Mouse (Mus musculus) small intestine, adult 2 months (tissue): Measurements from ENCODE around the gene Ilkap. TPM values are rescaled to one million over a fixed set of nuclear protein-coding genes. Genes with fewer than 3 reads are reported as not detected.

Experiments
- H3K27ac ChIP-seq: fragments of 200-500 bp; 2 replicates; pipeline ENCODE4 v1.5.1; 2012; ENCODE audit warnings: low read depth, low read length, control low read depth, inconsistent platforms; ENCODE audit not compliant: insufficient read depth
- H3K27me3 ChIP-seq: fragments of 200-500 bp; 2 replicates; pipeline ENCODE4 v1.6.1; 2012; ENCODE audit warnings: mild to moderate bottlenecking, moderate library complexity, low read length, inconsistent platforms; ENCODE audit not compliant: control insufficient read depth, insufficient read depth
- H3K36me3 ChIP-seq: fragments of 200-500 bp; 2 replicates; pipeline ENCODE4 v1.6.1; 2012; ENCODE audit warnings: mild to moderate bottlenecking, low read length, control low read depth, inconsistent platforms; ENCODE audit not compliant: control insufficient read depth, insufficient read depth
- H3K4me1 ChIP-seq: fragments of 200-500 bp; 2 replicates; pipeline ENCODE4 v1.6.1; 2012; ENCODE audit warnings: low read length, inconsistent platforms, mixed read lengths; ENCODE audit not compliant: control insufficient read depth, insufficient read depth, insufficient read length
- H3K4me3 ChIP-seq: fragments of 200-500 bp; 2 replicates; pipeline ENCODE4 v1.5.1; 2012; ENCODE audit warnings: low read depth, mild to moderate bottlenecking, control low read depth, inconsistent platforms, low read length, moderate library complexity
- CTCF ChIP-seq: fragments of 200-500 bp; IDR thresholded peaks from 2 replicates; pipeline ENCODE4 v1.5.1; 2012; ENCODE audit warnings: low read depth, mild to moderate bottlenecking, control low read depth, inconsistent platforms, low read length, moderate library complexity, mixed read lengths; ENCODE audit not compliant: insufficient replicate concordance, insufficient read length; ENCODE audit errors: extremely low read depth
- POLR2A ChIP-seq: fragments of 200-500 bp; IDR thresholded peaks from 2 replicates; pipeline ENCODE4 v1.6.1; 2012; ENCODE audit warnings: low read depth, mild to moderate bottlenecking, control low read depth, inconsistent platforms, low read length, moderate library complexity
- WGBS: fragments of 180-500 bp; shearing (Covaris S2); methylation state at CpG from one replicate; pipeline ENCODE4 v1.1.7; 2018; 5-methylcytosine and 5-hydroxymethylcytosine counted together
- polyA plus RNA-seq: library from polyadenylated mRNA; depleted of rRNA; stranded (reverse); fragments of >200 nt; gene quantifications from 2 replicates; pipeline ENCODE4 v1.2.3, GENCODE M21; 2012; rRNA removed

Gene Ilkap
- polyA plus RNA-seq, 1 experiment = 34.6 TPM

DNA sequence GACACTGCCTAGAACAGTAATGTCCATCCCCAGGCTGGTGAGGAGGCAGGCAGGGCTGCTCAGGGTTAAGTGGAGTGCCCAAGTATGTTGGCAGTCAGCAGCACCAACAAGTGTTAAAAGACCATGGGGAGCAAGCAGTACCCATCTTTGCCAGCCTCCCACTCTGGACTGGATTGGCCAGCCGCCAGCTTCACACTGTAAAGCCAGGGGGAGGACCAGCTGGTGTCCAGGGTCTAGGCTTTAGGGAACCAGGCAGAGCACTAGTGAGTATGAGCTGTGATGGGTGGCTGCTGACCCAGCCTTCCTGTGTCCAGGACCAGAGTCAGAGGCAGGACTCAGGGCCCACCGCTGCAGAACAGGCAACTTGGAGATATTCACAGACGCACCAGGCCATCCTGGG is 54.6 kb downstream of the Ilkap start:
- peaks cover 2% of the 10 kb centered on the region; the same call in 1 of the 2 replicates for H3K4me1 ChIP-seq
- no peak overlapping the region for H3K4me3 ChIP-seq
- TF ChIP-seq POLR2A = no peak
- no peak for TF ChIP-seq CTCF
- no peaks in the 10 kb centered on the region for H3K36me3 ChIP-seq
- H3K27me3 ChIP-seq = peaks cover 15% of the 10 kb centered on the region
- no peak overlapping the region for H3K27ac ChIP-seq
- WGBS = 80% methylated on average over 3 of the region's 3 CpGs

DNA sequence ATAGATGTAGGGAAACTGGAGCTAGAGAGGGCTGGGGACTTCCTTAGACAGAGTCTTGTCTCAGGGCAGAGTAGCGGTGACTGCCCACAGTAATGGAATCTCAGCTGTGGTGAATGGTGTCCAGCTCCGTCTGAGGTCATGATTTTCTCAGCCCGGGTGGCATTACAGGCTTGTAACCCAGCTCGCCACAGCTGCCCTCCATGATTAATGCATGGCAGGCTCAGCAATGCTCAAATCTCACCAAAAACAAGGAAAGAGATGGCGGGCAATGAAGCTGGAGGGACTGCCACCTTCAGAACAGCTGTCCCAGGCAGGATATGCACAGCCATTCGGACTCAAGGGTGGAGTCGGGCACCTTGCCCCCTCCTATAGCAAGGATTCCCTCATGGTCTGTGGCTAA is 61.3 kb downstream of the Ilkap start:
- 86% methylated on average over 7 of the region's 7 CpGs for WGBS
- no peaks in the 10 kb centered on the region for H3K36me3 ChIP-seq
- no peak overlapping the region for H3K27ac ChIP-seq
- no peak for TF ChIP-seq CTCF
- no peak for TF ChIP-seq POLR2A
- no peaks in the 10 kb centered on the region for H3K27me3 ChIP-seq
- peaks cover under 1% of the 10 kb centered on the region; the same call in 1 of the 2 replicates for H3K4me1 ChIP-seq
- H3K4me3 ChIP-seq = no peak overlapping the region

DNA sequence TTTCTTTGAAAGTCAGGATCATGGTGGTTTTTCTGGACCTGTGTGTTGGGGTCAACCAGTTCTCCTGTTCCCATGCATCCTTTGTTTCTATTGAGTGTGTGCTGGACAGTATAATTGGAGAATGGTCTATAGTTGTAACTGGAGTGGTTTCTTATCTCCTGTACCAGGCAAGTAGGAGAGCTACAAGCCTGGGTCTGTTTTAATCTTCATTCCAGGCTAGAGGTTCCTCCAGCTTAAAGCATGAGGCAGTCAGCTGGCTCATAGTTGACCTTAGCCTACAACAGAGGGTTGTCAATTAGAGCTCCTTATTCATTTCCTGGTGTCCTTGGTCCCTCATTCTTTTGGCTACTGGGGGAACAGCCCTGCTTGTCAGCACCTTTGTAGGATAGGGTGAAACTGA is 65.0 kb downstream of the Ilkap start:
- no peak overlapping the region for H3K27ac ChIP-seq
- no peaks in the 10 kb centered on the region for H3K4me1 ChIP-seq
- TF ChIP-seq POLR2A (no peak), CTCF (no peak)

GRCm38 (mm10) chr1:91332102-91332501 is 66.5 kb downstream of the Ilkap start:
- Histone ChIP-seq H3K4me3 (no peak overlapping the region), H3K4me1 (no peaks in the 10 kb centered on the region), H3K36me3 (no peaks in the 10 kb centered on the region), H3K27me3 (no peaks in the 10 kb centered on the region), H3K27ac (no peak overlapping the region)
- WGBS = 51% methylated on average over 4 of the region's 4 CpGs
- no peak for TF ChIP-seq POLR2A

More for the DNA sequence above, 65.0 kb downstream of the Ilkap start:
- Histone ChIP-seq H3K36me3 (no peaks in the 10 kb centered on the region), H3K27me3 (no peaks in the 10 kb centered on the region), H3K4me3 (no peak overlapping the region)

DNA sequence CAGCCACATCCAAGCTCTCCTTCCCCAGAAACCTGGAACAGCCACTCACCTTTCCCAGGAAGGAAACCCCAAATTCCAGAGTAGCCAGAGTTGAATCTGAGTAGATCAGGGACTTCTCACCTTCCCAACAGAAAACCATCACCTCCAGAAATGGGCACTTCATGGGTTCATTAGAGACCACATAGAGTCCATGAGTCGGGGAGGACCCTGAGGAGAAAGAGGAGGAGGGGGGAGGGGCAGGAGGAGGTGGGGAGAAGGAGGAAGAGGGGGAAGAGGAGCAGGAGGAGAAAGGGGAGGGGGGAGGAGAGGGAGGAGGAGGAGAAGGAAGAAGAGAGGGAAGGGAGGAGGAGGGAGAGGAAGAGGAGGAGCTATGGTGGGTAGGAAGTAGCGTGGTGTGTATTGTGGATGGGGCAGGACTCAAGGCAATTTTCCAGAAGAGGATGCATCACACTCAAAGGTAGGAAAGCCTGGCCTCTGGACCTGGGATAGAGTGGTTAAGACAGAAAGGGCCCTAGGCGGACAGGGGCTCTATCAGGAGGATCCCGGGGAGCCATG is 73.0 kb downstream of the Ilkap start:
- Histone ChIP-seq H3K27ac (no peak overlapping the region), H3K36me3 (no peaks in the 10 kb centered on the region), H3K4me3 (no peak overlapping the region), H3K4me1 (no peaks in the 10 kb centered on the region), H3K27me3 (no peaks in the 10 kb centered on the region)
- TF ChIP-seq POLR2A (no peak), CTCF (no peak)
- WGBS = 61% methylated on average over 4 of the region's 4 CpGs

- WGBS = 81% methylated on average over 2 of the region's 2 CpGs
- TF ChIP-seq CTCF (no peak), POLR2A (no peak)
Measured at GRCm38 (mm10) chr1:91324646-91325045, 74.0 kb downstream of the Ilkap start.

More at GRCm38 (mm10) chr1:91324646-91325045, 74.0 kb downstream of the Ilkap start:
- Histone ChIP-seq H3K36me3 (no peaks in the 10 kb centered on the region), H3K4me3 (no peak overlapping the region), H3K4me1 (no peaks in the 10 kb centered on the region), H3K27me3 (no peaks in the 10 kb centered on the region), H3K27ac (no peak overlapping the region)

Other genes starting within 250 kb of the Ilkap start
- 12.1 and 23.5 TPM in 2 replicates for gene Ramp1, start 219.0 kb downstream of the Ilkap start, polyA plus RNA-seq
- 12.4 and 19.5 TPM in 2 replicates for gene Ube2f, start 148.5 kb downstream of the Ilkap start, polyA plus RNA-seq
- 20.9 and 30.2 TPM in 2 replicates for gene Scly, start 100.5 kb downstream of the Ilkap start, polyA plus RNA-seq
- gene Espnl, start 76.7 kb downstream of the Ilkap start, polyA plus RNA-seq = 0.10 and 0.13 TPM in 2 replicates
- 1.2 and 1.5 TPM in 2 replicates for gene Klhl30, start 47.8 kb downstream of the Ilkap start, polyA plus RNA-seq
- 3.7 and 7.3 TPM in 2 replicates for gene Erfe, start 32.4 kb downstream of the Ilkap start, polyA plus RNA-seq
- 78.8 and 113 TPM in 2 replicates for gene Hes6, start 15.2 kb upstream of the Ilkap start, polyA plus RNA-seq
- 4.1 and 5.2 TPM in 2 replicates for gene Per2, start 60.5 kb upstream of the Ilkap start, polyA plus RNA-seq
- 2.0 and 3.7 TPM in 2 replicates for gene Traf3ip1, start 95.8 kb upstream of the Ilkap start, polyA plus RNA-seq
- gene Asb1, start 141.7 kb upstream of the Ilkap start, polyA plus RNA-seq = 2.1 and 2.3 TPM in 2 replicates